Mouse (Mus musculus): ENCODE results near the gene Vars2. TPM values are rescaled to one million over a fixed set of nuclear protein-coding genes. Genes with fewer than 3 reads are reported as not detected.
A peak's percentile ranks its signal among the peaks of the same experiment; 100 is the strongest.

Vars2 gene
- 10 to 100 TPM; 32.4 to 47.3 TPM for total RNA-seq (2021)
- long read RNA-seq, experiment 1, full-length matches to known transcripts, result 3 of 13 reads
- long read RNA-seq, experiment 1, partial matches to known transcripts, result 2 of 13 reads
- long read RNA-seq, experiment 1, other reads (novel, unspliced or antisense), result 8 of 13 reads
- long read RNA-seq, experiment 2, full-length matches to known transcripts, result 10 of 20 reads
- long read RNA-seq, experiment 2, partial matches to known transcripts, result 1 of 20 reads
- long read RNA-seq, experiment 2, other reads (novel, unspliced or antisense), result 9 of 20 reads

- DNase-seq (ENCODE audit: low spot score in 2 of 2), result peak; percentile 94 to 97
- TF ChIP-seq CTCF (conservative IDR thresholded peaks at IDR 0.05), result peak; percentile 45; the same call in 1 of the 2 replicates
- Histone ChIP-seq H3K27ac (peak within 1 kb of the TSS; percentile 95), H3K4me3 (peak within 1 kb of the TSS; percentile 95)
Observed at GRCm38 (mm10) chr17:35667334-35668065, at the start of gene Vars2. Vars2 (minus strand) TSS chr17:35667592.

- no peak for DNase-seq (ENCODE audit: low spot score in 2 of 2)
- Histone ChIP-seq H3K4me3 (no peak overlapping the region), H3K27ac (no peak overlapping the region)
- no peak for TF ChIP-seq CTCF (conservative IDR thresholded peaks at IDR 0.05)
Observed at GRCm38 (mm10) chr17:35717080-35717479, 49.7 kb upstream of the Vars2 start.

- Histone ChIP-seq H3K27ac (no peak overlapping the region), H3K4me3 (no peak overlapping the region)
- DNase-seq (ENCODE audit: low spot score in 2 of 2), result no peak
- TF ChIP-seq CTCF (conservative IDR thresholded peaks at IDR 0.05), result no peak
Observed at GRCm38 (mm10) chr17:35716114-35716513, 48.7 kb upstream of the Vars2 start.

GRCm38 (mm10) chr17:35710705-35711347, 43.4 kb upstream of the Vars2 start:
- DNase-seq (ENCODE audit: low spot score in 2 of 2), result no peak
- Histone ChIP-seq H3K27ac (no peak overlapping the region), H3K4me3 (no peak overlapping the region)
- no peak for TF ChIP-seq CTCF (conservative IDR thresholded peaks at IDR 0.05)

DNA sequence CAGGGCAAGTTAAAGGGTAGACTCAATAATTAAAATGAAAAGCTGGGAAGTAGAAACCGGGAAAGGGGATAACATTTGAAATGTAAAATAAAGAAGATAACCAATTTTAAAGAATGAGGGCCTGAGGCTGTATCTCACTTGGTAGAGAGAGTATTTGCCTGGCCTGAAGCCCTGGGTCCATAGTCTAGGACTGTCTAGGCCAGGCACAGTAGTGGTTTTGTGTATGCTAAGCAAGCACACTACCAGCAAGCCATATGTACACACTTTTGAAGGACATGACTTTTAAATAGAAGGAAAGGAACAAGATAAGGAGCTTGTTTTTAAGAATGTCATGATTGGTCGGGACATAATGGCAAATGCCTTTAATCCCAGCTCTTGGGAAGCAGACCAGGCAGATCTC, 41.2 kb upstream of the Vars2 start:
- no peak overlapping the region for H3K4me3 ChIP-seq
- no peak for TF ChIP-seq CTCF (conservative IDR thresholded peaks at IDR 0.05)
- H3K27ac ChIP-seq, result no peak overlapping the region
- no peak for DNase-seq (ENCODE audit: low spot score in 2 of 2)

- no peak overlapping the region for H3K27ac ChIP-seq
Observed at GRCm38 (mm10) chr17:35707929-35708328, 40.5 kb upstream of the Vars2 start.

GRCm38 (mm10) chr17:35705836-35706235, 38.4 kb upstream of the Vars2 start:
- H3K4me3 ChIP-seq, result no peak overlapping the region
- TF ChIP-seq CTCF (conservative IDR thresholded peaks at IDR 0.05), result peak; percentile 74
- no peak overlapping the region; the same call in 1 of the 2 replicates for H3K27ac ChIP-seq
- no peak for DNase-seq (ENCODE audit: low spot score in 2 of 2)

More at GRCm38 (mm10) chr17:35707929-35708328, 40.5 kb upstream of the Vars2 start:
- no peak for TF ChIP-seq CTCF (conservative IDR thresholded peaks at IDR 0.05)
- no peak for DNase-seq (ENCODE audit: low spot score in 2 of 2)
- H3K4me3 ChIP-seq, result no peak overlapping the region

GRCm38 (mm10) chr17:35704621-35705464, 37.5 kb upstream of the Vars2 start, which contains the start of gene Ddr1:
Ddr1 (minus strand) TSS chr17:35704621.
- peak in 1 of 2 experiments; percentile 47 for DNase-seq (ENCODE audit: low spot score in 2 of 2)
- Histone ChIP-seq H3K4me3 (peak within 1 kb of the TSS; percentile 36), H3K27ac (peak within 1 kb of the TSS; percentile 90)
- no peak for TF ChIP-seq CTCF (conservative IDR thresholded peaks at IDR 0.05)

- no peak for TF ChIP-seq CTCF (conservative IDR thresholded peaks at IDR 0.05)
- no peak for DNase-seq (ENCODE audit: low spot score in 2 of 2)
- peak overlapping the region; percentile 90 for H3K27ac ChIP-seq
- H3K4me3 ChIP-seq, result peak overlapping the region; percentile 36
Observed at GRCm38 (mm10) chr17:35703751-35704271, 36.4 kb upstream of the Vars2 start.

- no peak for DNase-seq (ENCODE audit: low spot score in 2 of 2)
- TF ChIP-seq CTCF (conservative IDR thresholded peaks at IDR 0.05), result no peak
- peak overlapping the region; percentile 61 for H3K27ac ChIP-seq
- H3K4me3 ChIP-seq, result peak overlapping the region; percentile 31; the same call in 1 of the 2 replicates
Observed at GRCm38 (mm10) chr17:35703065-35703464, 35.7 kb upstream of the Vars2 start.

GRCm38 (mm10) chr17:35702605-35703004, 35.2 kb upstream of the Vars2 start:
- Histone ChIP-seq H3K27ac (peak overlapping the region; percentile 97), H3K4me3 (peak overlapping the region; percentile 84; the same call in 1 of the 2 replicates)
- no peak for TF ChIP-seq CTCF (conservative IDR thresholded peaks at IDR 0.05)
- DNase-seq (ENCODE audit: low spot score in 2 of 2), result no peak

DNA sequence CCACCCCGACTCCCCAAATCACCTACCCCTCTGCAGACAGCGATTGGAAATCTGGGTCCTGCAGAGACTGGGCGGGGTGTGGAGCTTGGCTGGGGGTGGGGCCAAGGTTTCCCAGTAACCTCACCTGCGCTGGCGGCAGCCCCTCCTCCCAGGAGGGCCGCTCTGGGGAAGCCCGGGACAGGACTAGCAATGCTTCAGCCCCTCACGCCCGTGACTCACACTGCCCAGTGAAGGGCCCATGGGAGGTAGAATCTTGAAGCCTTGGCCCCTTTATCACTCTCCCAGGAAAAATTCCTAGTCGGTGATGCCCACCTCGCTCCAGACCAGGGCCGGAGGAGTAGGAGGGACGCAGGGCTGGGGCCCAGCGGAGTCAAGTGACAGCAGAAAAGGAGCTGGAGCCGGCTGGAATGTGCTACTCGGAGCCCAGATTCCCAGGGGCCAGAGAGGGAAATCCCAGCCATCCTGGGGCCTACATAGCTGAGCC, 34.6 kb upstream of the Vars2 start:
- no peak for TF ChIP-seq CTCF (conservative IDR thresholded peaks at IDR 0.05)
- Histone ChIP-seq H3K27ac (peak overlapping the region; percentile 97), H3K4me3 (peak overlapping the region; percentile 84)
- no peak for DNase-seq (ENCODE audit: low spot score in 2 of 2)
